Mouse (Mus musculus): ENCODE data around the gene Mrps18c.

DNA sequence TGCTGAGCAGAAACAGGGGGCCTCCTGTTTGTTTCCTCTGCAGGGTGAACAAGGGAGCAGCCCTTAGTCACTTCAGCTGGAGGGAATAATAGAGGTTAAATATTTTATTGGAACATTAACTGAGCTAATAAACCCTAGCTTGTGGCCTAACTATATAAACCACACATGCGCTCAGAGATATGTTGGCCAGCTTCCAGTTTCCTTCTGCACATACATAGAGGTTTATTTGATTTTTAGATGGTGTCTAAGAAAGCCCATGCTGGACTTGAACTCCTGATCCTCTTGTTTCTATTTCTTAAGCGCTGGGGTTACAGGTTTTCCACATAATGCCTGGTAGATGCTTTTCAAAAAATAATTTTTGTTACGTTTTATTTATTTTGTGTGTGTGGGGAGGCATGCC is 46.1 kb downstream of the Mrps18c start:
- no peak for TF ChIP-seq ZMIZ1 (IDR thresholded peaks at IDR 0.05; ENCODE audit: low read depth, low read length)
- no peak for TF ChIP-seq SMC3 (IDR thresholded peaks at IDR 0.05; ENCODE audit: low read depth, low read length)
- no peak for TF ChIP-seq ZNF384 (IDR thresholded peaks at IDR 0.05; ENCODE audit: low read depth, low read length)
- no peak for TF ChIP-seq CTCF (IDR thresholded peaks at IDR 0.05 in 2 of 3, conservative IDR thresholded peaks at IDR 0.05 in 1 of 3; ENCODE audit: control insufficient read depth in 1 of 3, insufficient read depth in 1 of 3, low read depth in 2 of 3, low read length in 3 of 3, poor library complexity in 1 of 3, severe bottlenecking in 1 of 3)
- TF ChIP-seq GABPA (IDR thresholded peaks at IDR 0.05; ENCODE audit: low read depth, low read length) = no peak
- TF ChIP-seq ZC3H11A (IDR thresholded peaks at IDR 0.05; ENCODE audit: low read depth, low read length) = no peak
- no peak for TF ChIP-seq EP300 (IDR thresholded peaks at IDR 0.05; ENCODE audit: low read depth in 1 of 2, low read length in 2 of 2)
- TF ChIP-seq NELFE (IDR thresholded peaks at IDR 0.05; ENCODE audit: low read depth, low read length) = no peak
- no peak for TF ChIP-seq GATA1 (IDR thresholded peaks at IDR 0.05; ENCODE audit: low read depth, low read length)
- no peak for TF ChIP-seq E2F4 (IDR thresholded peaks at IDR 0.05; ENCODE audit: borderline replicate concordance, low read depth, low read length)
- no peak for TF ChIP-seq MAFK (IDR thresholded peaks at IDR 0.05; ENCODE audit: borderline replicate concordance, low read depth, low read length)
- no peak for TF ChIP-seq ELF1 (IDR thresholded peaks at IDR 0.05; ENCODE audit: low read depth, low read length)
- TF ChIP-seq MXI1 (IDR thresholded peaks at IDR 0.05; ENCODE audit: low read depth, low read length) = no peak
- TF ChIP-seq UBTF (IDR thresholded peaks at IDR 0.05; ENCODE audit: borderline replicate concordance, insufficient read depth, low read depth, low read length) = no peak

All from MEL (cell line).